Mouse (Mus musculus) heart, adult 2 months (tissue): Measurements from ENCODE around the gene Zfp263. TPM values are rescaled to one million over a fixed set of nuclear protein-coding genes. Genes with fewer than 3 reads are reported as not detected.

Experiments
- DNase-seq, 2 experiments: peaks; one replicate each; pipeline ENCODE4 v3.0.0; 2021
- H3K27ac ChIP-seq: fragments of 200-600 bp; 2 replicates; pipeline ENCODE4 v1.8.1; 2022
- H3K27me3 ChIP-seq: fragments of 200-500 bp; 2 replicates; pipeline ENCODE4 v1.6.1; 2012; ENCODE audit warnings: mild to moderate bottlenecking, low read length, inconsistent platforms, mixed read lengths; ENCODE audit not compliant: control insufficient read depth, insufficient read depth
- H3K36me3 ChIP-seq: fragments of 200-500 bp; 2 replicates; pipeline ENCODE4 v1.6.1; 2012; ENCODE audit warnings: low read length, inconsistent platforms; ENCODE audit not compliant: control insufficient read depth, insufficient read depth
- H3K4me1 ChIP-seq: fragments of 200-500 bp; 2 replicates; pipeline ENCODE4 v1.6.1; 2011; ENCODE audit warnings: low read length; ENCODE audit not compliant: control insufficient read depth, insufficient read depth
- H3K4me3 ChIP-seq: fragments of 200-600 bp; 2 replicates; pipeline ENCODE4 v1.8.1; 2022
- H3K79me2 ChIP-seq: fragments of 200-500 bp; replicated peaks from 2 replicates; pipeline ENCODE4 v1.6.1; 2012; ENCODE audit warnings: mild to moderate bottlenecking, inconsistent platforms, low read length, moderate library complexity, mixed read lengths; ENCODE audit not compliant: control insufficient read depth, insufficient read depth
- H3K9ac ChIP-seq: fragments of 200-500 bp; 2 replicates; pipeline ENCODE4 v1.6.1; 2012; ENCODE audit warnings: low read depth, mild to moderate bottlenecking, control low read depth, inconsistent platforms, low read length, mixed read lengths
- CTCF ChIP-seq: fragments of 200-600 bp; IDR thresholded peaks from 2 replicates; pipeline ENCODE4 v1.8.1; 2022; ENCODE audit warnings: antibody characterized with exemption, mild to moderate bottlenecking, moderate library complexity
- EP300 ChIP-seq: fragments of 200-500 bp; IDR thresholded peaks from 2 replicates; pipeline ENCODE4 v1.6.1; 2011; ENCODE audit warnings: low read depth, low read length, control low read depth; ENCODE audit not compliant: insufficient read depth
- POLR2A ChIP-seq: fragments of 200-500 bp; IDR thresholded peaks from 2 replicates; pipeline ENCODE4 v1.6.1; 2011; ENCODE audit warnings: mild to moderate bottlenecking, low read depth, low read length, control low read depth; ENCODE audit not compliant: insufficient read depth
- WGBS: fragments of 180-500 bp; shearing (Covaris S2); methylation state at CpG from one replicate; pipeline ENCODE4 v1.1.7; 2018; 5-methylcytosine and 5-hydroxymethylcytosine counted together
- intact Hi-C: fragments of 180-260 bp; cut with DNase I; formaldehyde crosslinking; loops from one replicate; pipeline ENCODE4 v1.15.1; 2025
- polyA plus RNA-seq: library from polyadenylated mRNA; depleted of rRNA; stranded (reverse); fragments of >200 nt; gene quantifications from 2 replicates; pipeline ENCODE4 v1.2.3, GENCODE M21; 2012
- total RNA-seq, 2 experiments: library from RNA; stranded (reverse); gene quantifications; 2 replicates each; pipeline ENCODE4 v1.2.3; 2021

Zfp263 gene
- total and polyA plus RNA-seq, 3 experiments = 3.8 to 7.6 (median 6.2) TPM

- Histone ChIP-seq H3K79me2 (no peaks in the 10 kb centered on the region), H3K9ac (no peak overlapping the region), H3K4me3 (no peak overlapping the region), H3K4me1 (peaks cover 3% of the 10 kb centered on the region), H3K27ac (no peak overlapping the region), H3K27me3 (no peaks in the 10 kb centered on the region), H3K36me3 (peaks cover 26% of the 10 kb centered on the region)
- no peak for TF ChIP-seq EP300
- DNase-seq = no peak
- 84% methylated on average over 4 of the region's 4 CpGs for WGBS
- intact Hi-C loops = loop anchor here (10.0 kb wide), 3 partner anchors 99 to 259 kb away; partner anchors contain the start of genes Gm20695, Slx4, Zfp174 and Zfp597
Observed at GRCm38 (mm10) chr16:3745656-3746055, 1.8 kb downstream of the Zfp263 start.

GRCm38 (mm10) chr16:3748976-3749375, 5.1 kb downstream of the Zfp263 start:
- DNase-seq = no peak
- H3K27ac ChIP-seq = no peak overlapping the region
- WGBS = 98% methylated on average over 3 of the region's 3 CpGs
- H3K79me2 ChIP-seq = no peaks in the 10 kb centered on the region
- H3K9ac ChIP-seq = no peak overlapping the region
- TF ChIP-seq EP300 = no peak
- no peak for TF ChIP-seq CTCF
- no peak for TF ChIP-seq POLR2A
- H3K36me3 ChIP-seq = peaks cover 26% of the 10 kb centered on the region
- intact Hi-C loops = loop anchor here (10.0 kb wide), 3 partner anchors 96 to 256 kb away; partner anchors contain the start of genes Gm20695, Slx4, Zfp174 and Zfp597
- peaks cover 3% of the 10 kb centered on the region; the same call in 1 of the 2 replicates for H3K4me1 ChIP-seq
- H3K27me3 ChIP-seq = no peaks in the 10 kb centered on the region
- H3K4me3 ChIP-seq = no peak overlapping the region

GRCm38 (mm10) chr16:3771603-3772002, 27.7 kb downstream of the Zfp263 start:
- no peak overlapping the region for H3K9ac ChIP-seq
- no peaks in the 10 kb centered on the region for H3K4me1 ChIP-seq
- H3K36me3 ChIP-seq = no peaks in the 10 kb centered on the region
- intact Hi-C loops = no loop called here
- H3K27me3 ChIP-seq = no peaks in the 10 kb centered on the region
- no peak for DNase-seq
- H3K27ac ChIP-seq = no peak overlapping the region
- 97% methylated on average over 4 of the region's 4 CpGs for WGBS
- H3K79me2 ChIP-seq = no peaks in the 10 kb centered on the region
- TF ChIP-seq EP300 (no peak), POLR2A (no peak)
- no peak overlapping the region for H3K4me3 ChIP-seq

- TF ChIP-seq POLR2A = no peak
- no peak for TF ChIP-seq EP300
- no peak for TF ChIP-seq CTCF
- 76% methylated on average over 3 of the region's 3 CpGs for WGBS
- no peaks in the 10 kb centered on the region for H3K27me3 ChIP-seq
- no peaks in the 10 kb centered on the region for H3K79me2 ChIP-seq
- no peaks in the 10 kb centered on the region for H3K36me3 ChIP-seq
- H3K4me1 ChIP-seq = no peaks in the 10 kb centered on the region
- H3K4me3 ChIP-seq = no peak overlapping the region
- no peak overlapping the region for H3K27ac ChIP-seq
- intact Hi-C loops = no loop called here
- no peak overlapping the region for H3K9ac ChIP-seq
- no peak for DNase-seq
Observed at GRCm38 (mm10) chr16:3776365-3776764, 32.5 kb downstream of the Zfp263 start.

GRCm38 (mm10) chr16:3777986-3778385, 34.1 kb downstream of the Zfp263 start:
- H3K27me3 ChIP-seq = no peaks in the 10 kb centered on the region
- no peak overlapping the region for H3K4me3 ChIP-seq
- 69% methylated on average over 3 of the region's 3 CpGs for WGBS
- H3K79me2 ChIP-seq = no peaks in the 10 kb centered on the region
- no peaks in the 10 kb centered on the region for H3K4me1 ChIP-seq
- intact Hi-C loops = no loop called here
- H3K27ac ChIP-seq = no peak overlapping the region
- no peak for DNase-seq
- TF ChIP-seq POLR2A (no peak), CTCF (no peak), EP300 (no peak)
- no peak overlapping the region for H3K9ac ChIP-seq
- no peaks in the 10 kb centered on the region for H3K36me3 ChIP-seq

- H3K9ac ChIP-seq = no peak overlapping the region
- TF ChIP-seq CTCF (no peak), EP300 (no peak), POLR2A (no peak)
- H3K27me3 ChIP-seq = no peaks in the 10 kb centered on the region
- no peaks in the 10 kb centered on the region for H3K36me3 ChIP-seq
- H3K4me1 ChIP-seq = no peaks in the 10 kb centered on the region
- intact Hi-C loops = no loop called here
- no peak overlapping the region for H3K27ac ChIP-seq
- DNase-seq = no peak
- no peak overlapping the region for H3K4me3 ChIP-seq
- no peaks in the 10 kb centered on the region for H3K79me2 ChIP-seq
Observed at GRCm38 (mm10) chr16:3781237-3781636, 37.3 kb downstream of the Zfp263 start.
